8 mouse cellular contexts compared by ENCODE assay signal in genomic region chr3:88509250-88509649, GRCm38 (mm10). TPM values are rescaled to one million over a fixed set of nuclear protein-coding genes. Genes with fewer than 3 reads are reported as not detected.
DNase-seq lines count a peak whose midpoint lies in the region; ATAC-seq and TF ChIP-seq lines count a peak whose summit lies in the region.

No protein-coding gene starts in this region.

- H3K79me2 ChIP-seq in CH12.LX (replicated peaks; ENCODE audit: control insufficient read depth, extremely low read depth, insufficient read depth, poor library complexity, severe bottlenecking), result no peaks in the 10 kb centered on the region

- intact Hi-C loops in left cerebral cortex, postnatal 14 days (cut with DNase I), result no loop called here

- dilution Hi-C loops in CH12.LX (cut with MboI; ENCODE audit: extremely low pct_ligation_motif_present, extremely low pct_unique_long_range_greater_than_20kb, low sequenced_read_pairs), result no loop called here

- TF ChIP-seq EP300 in CH12.LX (IDR thresholded peaks at IDR 0.05; ENCODE audit: low read length), result no peak

- no peak for TF ChIP-seq POLR2A in CH12.LX (IDR thresholded peaks at IDR 0.05; ENCODE audit: low read depth, low read length)

- H3K4me3 ChIP-seq in heart, embryonic 10.5 days, result peak overlapping the region; percentile 63
- peak overlapping the region; percentile 49 to 61 (median 57) for H3K4me3 ChIP-seq in CH12.LX (replicated peaks in 1 of 3; ENCODE audit: low read depth in 2 of 3, low read length in 2 of 3, poor library complexity in 1 of 3)
- H3K4me3 ChIP-seq in forebrain, embryonic 16.5 days (replicated peaks; ENCODE audit: low read length), result peak overlapping the region; percentile 45
- H3K4me3 ChIP-seq in liver, embryonic 16.5 days (ENCODE audit: low read depth, low read length), result peak overlapping the region; percentile 54

- H3K4me1 ChIP-seq in heart, embryonic 10.5 days, result peaks cover 65% of the 10 kb centered on the region
- H3K4me1 ChIP-seq in CH12.LX (ENCODE audit: control insufficient read depth in 1 of 2, insufficient read depth in 2 of 2), result peaks cover 27 to 80% of the 10 kb centered on the region in 2 experiments
- H3K4me1 ChIP-seq in forebrain, embryonic 16.5 days (replicated peaks; ENCODE audit: control insufficient read depth, insufficient read depth, low read length), result peaks cover 24% of the 10 kb centered on the region
- H3K4me1 ChIP-seq in liver, embryonic 16.5 days (ENCODE audit: control insufficient read depth, low read depth, low read length), result peaks cover 36% of the 10 kb centered on the region

- no peaks in the 10 kb centered on the region for H3K36me3 ChIP-seq in heart, embryonic 10.5 days
- H3K36me3 ChIP-seq in CH12.LX (replicated peaks in 1 of 2; ENCODE audit: control insufficient read depth in 1 of 2, insufficient read depth in 1 of 2, low read length in 1 of 2), result no peaks in the 10 kb centered on the region
- no peaks in the 10 kb centered on the region for H3K36me3 ChIP-seq in forebrain, embryonic 16.5 days (ENCODE audit: control insufficient read depth, insufficient read depth)
- H3K36me3 ChIP-seq in liver, embryonic 16.5 days (ENCODE audit: control insufficient read depth, insufficient read depth), result no peaks in the 10 kb centered on the region

- TF ChIP-seq CTCF in CH12.LX (conservative IDR thresholded peaks at IDR 0.05 in 1 of 2, IDR thresholded peaks at IDR 0.05 in 1 of 2; ENCODE audit: low read depth in 2 of 2, low read length in 2 of 2), result no peak

- H3K27ac ChIP-seq in heart, embryonic 10.5 days, result peak overlapping the region; percentile 93
- peak overlapping the region; percentile 74 for H3K27ac ChIP-seq in CH12.LX (ENCODE audit: insufficient read depth, low read depth)
- peak overlapping the region; percentile 85; the same call in 1 of the 2 replicates for H3K27ac ChIP-seq in forebrain, embryonic 16.5 days (ENCODE audit: low read length)
- H3K27ac ChIP-seq in liver, embryonic 16.5 days (ENCODE audit: low read length), result peak overlapping the region; percentile 76; the same call in 1 of the 2 replicates

- H3K4me2 ChIP-seq in CH12.LX (ENCODE audit: insufficient read depth, low read depth, poor library complexity, severe bottlenecking), result peak overlapping the region; percentile 87
- peak overlapping the region; percentile 67 for H3K4me2 ChIP-seq in forebrain, embryonic 16.5 days (ENCODE audit: low read length)
- peak overlapping the region; percentile 65 for H3K4me2 ChIP-seq in liver, embryonic 16.5 days (ENCODE audit: low read depth, low read length)

- in situ Hi-C loops in CH12.LX (cut with MboI; ENCODE audit: low pct_ligation_motif_present, low pct_unique_long_range_greater_than_20kb, low sequenced_read_pairs), result no loop called here

- TF ChIP-seq RAD21 in CH12.LX (IDR thresholded peaks at IDR 0.05; ENCODE audit: low read depth, low read length), result no peak

- WGBS in heart, embryonic 10.5 days, result 66% methylated on average over 3 of the region's 3 CpGs
- WGBS in forebrain, embryonic 16.5 days, result 73% methylated on average over 3 of the region's 3 CpGs
- WGBS in liver, embryonic 16.5 days (ENCODE audit: insufficient replicate concordance), result 49% methylated on average over 3 of the region's 3 CpGs

- no peak for ATAC-seq in forebrain, embryonic 16.5 days
- ATAC-seq in liver, embryonic 16.5 days (ENCODE audit: low read depth), result no peak

- peak overlapping the region; percentile 51; the same call in 1 of the 2 replicates for H3K9ac ChIP-seq in CH12.LX (ENCODE audit: insufficient read depth, low read depth)
- H3K9ac ChIP-seq in forebrain, embryonic 16.5 days (replicated peaks; ENCODE audit: low read depth, low read length), result peak overlapping the region; percentile 59
- peak overlapping the region; percentile 34 for H3K9ac ChIP-seq in liver, embryonic 16.5 days (ENCODE audit: low read depth, low read length)

- H3K9me3 ChIP-seq in heart, embryonic 10.5 days, result no peaks in the 10 kb centered on the region
- no peaks in the 10 kb centered on the region for H3K9me3 ChIP-seq in CH12.LX (replicated peaks; ENCODE audit: low read length)
- no peaks in the 10 kb centered on the region for H3K9me3 ChIP-seq in forebrain, embryonic 16.5 days (ENCODE audit: control insufficient read depth, low read length)
- H3K9me3 ChIP-seq in liver, embryonic 16.5 days (replicated peaks; ENCODE audit: control insufficient read depth, low read length), result no peaks in the 10 kb centered on the region

- DNase-seq in heart, embryonic 10.5 days (ENCODE audit: low spot score), result no peak
- no peak for DNase-seq in heart, adult 11 months
- DNase-seq in CH12.LX (ENCODE audit: extremely low read depth), result no peak
- no peak for DNase-seq in left cerebral cortex, postnatal 14 days (ENCODE audit: low spot score in 2 of 2)
- DNase-seq in adrenal gland, postnatal 25 days, result no peak
- no peak for DNase-seq in yolk sac, embryonic 10.5 days (ENCODE audit: low spot score)

- H3K27me3 ChIP-seq in heart, embryonic 10.5 days (ENCODE audit: insufficient read depth, poor library complexity, severe bottlenecking), result no peaks in the 10 kb centered on the region
- H3K27me3 ChIP-seq in CH12.LX (replicated peaks), result no peaks in the 10 kb centered on the region
- H3K27me3 ChIP-seq in forebrain, embryonic 16.5 days (replicated peaks; ENCODE audit: control insufficient read depth, insufficient read depth, low read length), result no peaks in the 10 kb centered on the region
- 0 out of 2 replicates have a peak, but pooled peaks cover 3% of the 10 kb centered on the region for H3K27me3 ChIP-seq in liver, embryonic 16.5 days (ENCODE audit: control insufficient read depth, insufficient read depth, low read depth, low read length)

TF ChIP-seq in CH12.LX, 34 proteins besides CTCF, POLR2A, EP300 and RAD21 (continues in another document):
- TF ChIP-seq ZKSCAN1 (IDR thresholded peaks at IDR 0.05; ENCODE audit: borderline replicate concordance, low read depth, low read length) (no peak), MAZ (IDR thresholded peaks at IDR 0.05; ENCODE audit: low read depth, low read length) (no peak), PAX5 (IDR thresholded peaks at IDR 0.05; ENCODE audit: low read length) (no peak), ETS1 (conservative IDR thresholded peaks at IDR 0.05; ENCODE audit: low read depth, low read length) (no peak), ZC3H11A (IDR thresholded peaks at IDR 0.05; ENCODE audit: low read depth, low read length) (no peak), SMC3 (IDR thresholded peaks at IDR 0.05; ENCODE audit: low read depth, low read length) (no peak), CHD1 (IDR thresholded peaks at IDR 0.05; ENCODE audit: low read depth, low read length) (no peak), JUND (conservative IDR thresholded peaks at IDR 0.05; ENCODE audit: low read depth, low read length) (no peak), ZMIZ1 (IDR thresholded peaks at IDR 0.05; ENCODE audit: low read depth, low read length) (no peak)

RNA-seq across cellular contexts. Expression of gene Lmna, which starts 0.5 kb away (rescaled TPM):
- 57.7 and 80.7 TPM in 2 replicates for polyA plus RNA-seq in heart, embryonic 10.5 days (2016; fragmentation: Nextera tagmentation; extraction: Ambion mirVana)
- 60.7 and 67.7 TPM in 2 replicates for total RNA-seq in CH12.LX (2012; rRNA removed)
- total RNA-seq in CH12.LX (2014; rRNA removed), result 16.1 and 19.8 TPM in 2 replicates
- 17.2 and 21.5 TPM in 2 replicates for polyA plus RNA-seq in CH12.LX (2012; ENCODE audit: insufficient read length, low read depth)
- 26.9 and 30.9 TPM in 2 replicates for polyA plus RNA-seq in forebrain, embryonic 16.5 days (2015; fragmentation: Nextera tagmentation; extraction: Ambion mirVana)
- 123 and 131 TPM in 2 replicates for polyA plus RNA-seq in liver, embryonic 16.5 days (2015; fragmentation: Nextera tagmentation; extraction: Ambion mirVana)
- total RNA-seq in left cerebral cortex, postnatal 14 days (2021), result 10 to 100 TPM; 50.0 to 54.2 TPM
- 90.6 and 91.1 TPM in 2 replicates for total RNA-seq in adrenal gland, postnatal 25 days (2021)

RNA-seq across cellular contexts. Expression of gene Mex3a, which starts 22.9 kb away (rescaled TPM):
- 11.6 and 22.8 TPM in 2 replicates for polyA plus RNA-seq in heart, embryonic 10.5 days (2016; fragmentation: Nextera tagmentation; extraction: Ambion mirVana)
- total RNA-seq in CH12.LX (2012; rRNA removed) (3.4 and 4.9 TPM in 2 replicates), CH12.LX (2014; rRNA removed) (0.86 and 1.1 TPM in 2 replicates)
- 2.0 and 2.5 TPM in 2 replicates for polyA plus RNA-seq in CH12.LX (2012; ENCODE audit: insufficient read length, low read depth)
- 46.1 and 47.8 TPM in 2 replicates for polyA plus RNA-seq in forebrain, embryonic 16.5 days (2015; fragmentation: Nextera tagmentation; extraction: Ambion mirVana)
- polyA plus RNA-seq in liver, embryonic 16.5 days (2015; fragmentation: Nextera tagmentation; extraction: Ambion mirVana), result 0.44 and 0.53 TPM in 2 replicates
- total RNA-seq in left cerebral cortex, postnatal 14 days (2021), result 1 to 10 TPM; 3.3 to 4.2 TPM
- total RNA-seq in adrenal gland, postnatal 25 days (2021), result 3.3 and 3.5 TPM in 2 replicates

RNA-seq across cellular contexts. Expression of gene Rab25, which starts 38.9 kb away (rescaled TPM):
- 1.1 and 1.6 TPM in 2 replicates for polyA plus RNA-seq in heart, embryonic 10.5 days (2016; fragmentation: Nextera tagmentation; extraction: Ambion mirVana)
- total RNA-seq in CH12.LX (2012; rRNA removed), result 4.1 and 7.1 TPM in 2 replicates
- total RNA-seq in CH12.LX (2014; rRNA removed), result 0.76 and 0.79 TPM in 2 replicates
- 1.8 and 2.0 TPM in 2 replicates for polyA plus RNA-seq in CH12.LX (2012; ENCODE audit: insufficient read length, low read depth)
- polyA plus RNA-seq in forebrain, embryonic 16.5 days (2015; fragmentation: Nextera tagmentation; extraction: Ambion mirVana), result not detected in 2 replicates
- polyA plus RNA-seq in liver, embryonic 16.5 days (2015; fragmentation: Nextera tagmentation; extraction: Ambion mirVana), result 0.32 and 1.1 TPM in 2 replicates
- total RNA-seq in left cerebral cortex, postnatal 14 days (2021), result not detected
- not detected in 2 replicates for total RNA-seq in adrenal gland, postnatal 25 days (2021)

RNA-seq across cellular contexts. Expression of gene Lamtor2, which starts 43.6 kb away (rescaled TPM):
- polyA plus RNA-seq in heart, embryonic 10.5 days (2016; fragmentation: Nextera tagmentation; extraction: Ambion mirVana), result 154 and 190 TPM in 2 replicates
- total RNA-seq in CH12.LX (2012; rRNA removed) (73.2 and 96.6 TPM in 2 replicates), CH12.LX (2014; rRNA removed) (42.3 and 44.0 TPM in 2 replicates)
- polyA plus RNA-seq in CH12.LX (2012; ENCODE audit: insufficient read length, low read depth), result 56.0 and 83.9 TPM in 2 replicates
- polyA plus RNA-seq in forebrain, embryonic 16.5 days (2015; fragmentation: Nextera tagmentation; extraction: Ambion mirVana), result 149 and 193 TPM in 2 replicates
- 98.6 and 107 TPM in 2 replicates for polyA plus RNA-seq in liver, embryonic 16.5 days (2015; fragmentation: Nextera tagmentation; extraction: Ambion mirVana)
- 100 to 1,000 TPM; 108 to 109 TPM for total RNA-seq in left cerebral cortex, postnatal 14 days (2021)
- 148 and 150 TPM in 2 replicates for total RNA-seq in adrenal gland, postnatal 25 days (2021)

RNA-seq across cellular contexts. Expression of gene Ubqln4, which starts 44.3 kb away (rescaled TPM):
- polyA plus RNA-seq in heart, embryonic 10.5 days (2016; fragmentation: Nextera tagmentation; extraction: Ambion mirVana), result 49.5 and 62.2 TPM in 2 replicates
- total RNA-seq in CH12.LX (2012; rRNA removed) (39.6 and 47.3 TPM in 2 replicates), CH12.LX (2014; rRNA removed) (22.4 and 22.8 TPM in 2 replicates)
- 55.7 and 62.2 TPM in 2 replicates for polyA plus RNA-seq in CH12.LX (2012; ENCODE audit: insufficient read length, low read depth)
- polyA plus RNA-seq in forebrain, embryonic 16.5 days (2015; fragmentation: Nextera tagmentation; extraction: Ambion mirVana), result 43.5 and 46.0 TPM in 2 replicates
- 14.8 and 16.4 TPM in 2 replicates for polyA plus RNA-seq in liver, embryonic 16.5 days (2015; fragmentation: Nextera tagmentation; extraction: Ambion mirVana)
- total RNA-seq in left cerebral cortex, postnatal 14 days (2021), result 10 to 100 TPM; 91.2 to 91.6 TPM
- total RNA-seq in adrenal gland, postnatal 25 days (2021), result 74.3 and 87.0 TPM in 2 replicates
